Mouse (Mus musculus) inflammation-experienced regulatory T-cells (primary cell): ENCODE data around the gene Cnih2. TPM values are rescaled to one million over a fixed set of nuclear protein-coding genes. Genes with fewer than 3 reads are reported as not detected.

Experiments
- polyA plus RNA-seq, 2 experiments: library from polyadenylated mRNA; unstranded; fragments of 100-300 nt; shearing (Covaris generic); gene quantifications; one replicate each; pipeline ENCODE4 v1.2.1; 2017

The Cnih2 gene
- polyA plus RNA-seq: 1 to 10 TPM; 2.7 to 5.6 TPM

GRCm38 (mm10) chr19:5098363-5099143 is at the start of gene Cnih2:
Cnih2 (minus strand) TSS chr19:5098521.

GRCm38 (mm10) chr19:5118384-5118698 is 20.0 kb upstream of the Cnih2 start, which contains the start of gene Klc2:
Klc2 (minus strand) TSS chr19:5118560.

GRCm38 (mm10) chr19:5106731-5107191 is 8.4 kb upstream of the Cnih2 start, which contains the start of gene Rab1b:
Rab1b (minus strand) TSS chr19:5107072.

GRCm38 (mm10) chr19:5087884-5088728 is 10.2 kb downstream of the Cnih2 start, which contains the start of gene Yif1a:
Yif1a (plus strand) TSS chr19:5088538.

GRCm38 (mm10) chr19:5085145-5085863 is 13.0 kb downstream of the Cnih2 start, which contains the start of gene Tmem151a:
Tmem151a (minus strand) TSS chr19:5085531.

GRCm38 (mm10) chr19:5067867-5068569 is 30.3 kb downstream of the Cnih2 start, which contains the start of gene Cd248:
Cd248 (plus strand) TSS chr19:5068078.

GRCm38 (mm10) chr19:5050047-5050905 is 48.0 kb downstream of the Cnih2 start, which contains the start of gene Rin1:
Rin1 (plus strand) TSS chr19:5050481.

Other genes with a start within 250 kb of the Cnih2 start
- 1 to 10 TPM; 4.1 to 6.0 TPM for gene Ctsf, start 243.4 kb downstream of the Cnih2 start, polyA plus RNA-seq
- gene Actn3, start 220.6 kb downstream of the Cnih2 start, polyA plus RNA-seq: under 1 TPM in 1 of 2 experiments, not detected in 1; 0.11 TPM
- 1 to 10 TPM; 5.0 to 9.9 TPM for gene Zdhhc24, start 219.9 kb downstream of the Cnih2 start, polyA plus RNA-seq
- 1 to 10 TPM in 1 of 2 experiments, under 1 TPM in 1; 0.71 to 3.0 TPM for gene Bbs1, start 191.9 kb downstream of the Cnih2 start, polyA plus RNA-seq
- 100 to 1,000 TPM in 1 of 2 experiments, 10 to 100 TPM in 1; 93.7 to 123 TPM for gene Dpp3, start 170.2 kb downstream of the Cnih2 start, polyA plus RNA-seq
- gene Peli3, start 155.4 kb downstream of the Cnih2 start, polyA plus RNA-seq: 1 to 10 TPM in 1 of 2 experiments, under 1 TPM in 1; 0.70 to 1.9 TPM
- 10 to 100 TPM; 60.3 to 63.9 TPM for gene Mrpl11, start 136.4 kb downstream of the Cnih2 start, polyA plus RNA-seq
- gene Npas4, start 108.2 kb downstream of the Cnih2 start, polyA plus RNA-seq: 1 to 10 TPM; 1.3 to 1.7 TPM
- gene Slc29a2, start 74.7 kb downstream of the Cnih2 start, polyA plus RNA-seq: 1 to 10 TPM; 3.4 TPM
- gene B4gat1, start 59.7 kb downstream of the Cnih2 start, polyA plus RNA-seq: 10 to 100 TPM; 13.6 to 15.6 TPM
- gene AC124502.3, start 59.6 kb downstream of the Cnih2 start, polyA plus RNA-seq: 1 to 10 TPM; 2.4 to 8.5 TPM
- 100 to 1,000 TPM; 103 to 106 TPM for gene Brms1, start 57.2 kb downstream of the Cnih2 start, polyA plus RNA-seq
- gene Rin1, start 48.0 kb downstream of the Cnih2 start, polyA plus RNA-seq: under 1 TPM in 1 of 2 experiments, not detected in 1; 0.08 TPM
- not detected for gene Cd248, start 30.4 kb downstream of the Cnih2 start, polyA plus RNA-seq
- gene Tmem151a, start 13.0 kb downstream of the Cnih2 start, polyA plus RNA-seq: under 1 TPM; 0.31 to 0.84 TPM
- 10 to 100 TPM; 59.7 to 66.6 TPM for gene Yif1a, start 10.0 kb downstream of the Cnih2 start, polyA plus RNA-seq
- gene Rab1b, start 8.6 kb upstream of the Cnih2 start, polyA plus RNA-seq: 100 to 1,000 TPM; 187 to 249 TPM
- gene Klc2, start 20.0 kb upstream of the Cnih2 start, polyA plus RNA-seq: 1 to 10 TPM; 5.0 to 8.7 TPM
- 100 to 1,000 TPM; 106 to 118 TPM for gene Pacs1, start 174.6 kb upstream of the Cnih2 start, polyA plus RNA-seq
- 100 to 1,000 TPM; 329 to 399 TPM for gene Sf3b2, start 196.9 kb upstream of the Cnih2 start, polyA plus RNA-seq
- gene Gal3st3, start 199.8 kb upstream of the Cnih2 start, polyA plus RNA-seq: under 1 TPM; 0.23 to 0.51 TPM
- gene Catsper1, start 237.2 kb upstream of the Cnih2 start, polyA plus RNA-seq: not detected